Mouse (Mus musculus) heart, postnatal 0 days (tissue): ENCODE results near the gene Camkk2.

Experiments
- CTCF ChIP-seq: IDR thresholded peaks from 2 replicates; pipeline ENCODE4 v1.5.1; 2016; ENCODE audit warnings: antibody characterized with exemption, control low read depth, low read depth
- EP300 ChIP-seq: IDR thresholded peaks from 2 replicates; pipeline ENCODE4 v1.6.1; 2016; ENCODE audit warnings: antibody characterized with exemption, low read depth

GRCm38 (mm10) chr5:122726595-122726994 is 52.6 kb downstream of the Camkk2 start:
- no peak for TF ChIP-seq CTCF
- no peak for TF ChIP-seq EP300
